Mouse (Mus musculus) v-Abl transformed pro-B cells (cell line): ENCODE measurements around the gene Uqcr10.
"Not testable (repeated sequence)": the region's sequence is repeated elsewhere in the genome, so short reads cannot be mapped to it uniquely, and the experiment has no call there.

Source experiments
- in situ Hi-C, 2 experiments: fragments of 400-800 bp; cut with MboI; formaldehyde crosslinking; loops; one replicate each; pipeline ENCODE4 v1.15.1; 2025; ENCODE audit not compliant: unreplicated experiment in 2 of 2

The Uqcr10 gene

DNA sequence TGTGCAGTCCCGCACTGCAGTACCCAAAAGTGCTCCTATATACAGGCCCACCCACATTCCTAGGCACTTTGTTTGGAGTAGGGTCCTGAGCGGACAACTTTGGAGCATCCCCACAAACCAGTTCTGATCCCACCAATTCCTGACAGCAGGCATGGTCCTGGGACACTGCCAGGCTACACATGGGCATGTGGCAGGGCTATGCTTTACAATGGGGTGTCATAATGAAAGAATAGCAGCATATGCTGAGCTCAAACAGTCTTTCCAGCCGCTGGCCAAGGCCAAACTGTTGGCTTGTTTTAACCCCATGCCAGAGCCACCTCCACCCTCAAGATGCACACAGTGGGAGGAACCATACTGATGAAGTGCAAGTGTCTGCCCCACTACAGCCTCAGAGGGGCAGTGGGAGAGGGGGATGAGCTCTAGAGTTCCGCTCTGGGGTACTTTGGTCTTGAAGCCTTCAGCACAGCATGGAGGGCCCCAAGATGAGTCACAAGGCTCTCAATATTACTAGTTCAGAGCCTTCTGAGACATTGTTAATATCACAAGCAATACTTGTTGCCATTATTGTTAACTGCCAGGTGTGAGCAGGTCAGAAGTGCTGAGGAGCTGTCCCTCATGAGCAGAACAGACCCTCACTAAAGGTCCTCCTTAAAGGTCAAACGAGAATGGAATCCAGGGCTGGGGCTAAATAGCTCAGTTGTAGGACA lies 12.5 kb upstream of the Uqcr10 start:
- in situ Hi-C loops, result no loop called here

DNA sequence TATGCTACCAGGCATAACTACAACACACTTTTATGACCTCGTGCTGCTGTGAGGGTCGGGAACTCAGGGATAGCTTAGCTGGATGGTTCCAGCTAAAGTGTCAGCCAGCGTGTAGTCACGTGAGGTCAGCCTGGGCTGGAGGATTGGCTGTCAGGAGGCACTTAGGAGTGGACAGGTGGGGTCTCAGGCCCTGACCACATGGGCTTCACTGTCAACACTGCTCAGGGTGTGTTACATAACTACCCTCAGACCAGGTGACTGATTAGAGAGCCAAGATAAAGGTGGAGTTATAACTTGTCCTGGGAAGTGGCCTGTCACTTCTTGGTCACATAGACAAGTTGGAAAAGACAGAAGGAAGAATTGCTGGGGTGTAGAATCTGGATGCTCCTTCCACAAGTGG lies 11.5 kb upstream of the Uqcr10 start:
- in situ Hi-C loops, result no loop called here

DNA sequence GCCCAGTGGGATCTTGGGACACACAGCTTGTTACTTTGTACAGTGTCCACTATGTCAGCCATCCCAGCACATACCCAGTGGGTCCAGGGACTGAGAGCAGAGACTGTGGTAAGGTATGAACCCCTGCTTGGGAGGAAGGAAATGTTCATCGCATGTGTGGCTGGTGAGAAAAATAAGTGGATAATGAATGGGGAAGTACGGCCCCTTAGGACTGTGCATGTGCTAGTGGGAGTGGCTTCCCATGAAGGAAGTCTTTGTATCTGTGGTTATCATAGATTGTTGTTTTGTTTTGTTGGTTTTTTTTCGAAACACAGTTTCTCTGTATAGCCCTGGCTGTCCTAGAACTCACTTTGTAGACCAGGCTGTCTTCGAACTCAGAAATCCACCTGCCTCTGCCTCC lies 10.6 kb upstream of the Uqcr10 start:
- in situ Hi-C loops, result no loop called here

DNA sequence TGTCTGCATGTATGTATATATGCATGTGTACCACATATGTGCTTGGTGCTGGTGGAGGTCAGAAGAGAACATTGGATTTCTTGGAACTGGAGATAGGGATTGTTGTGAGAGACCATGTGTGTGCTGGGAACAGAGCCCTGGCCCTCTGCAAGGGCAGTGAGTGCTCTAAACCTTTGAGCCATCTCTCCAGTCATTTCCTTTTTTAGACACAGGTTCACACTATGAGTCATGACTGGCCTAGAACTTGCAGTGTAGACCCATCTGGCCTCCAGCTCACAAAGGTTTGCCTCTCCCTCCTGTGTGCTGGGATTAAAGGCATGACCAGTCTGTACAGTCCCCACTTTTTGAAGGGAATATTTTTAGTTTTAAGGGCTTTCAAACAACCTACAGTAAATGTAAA lies 8.7 kb upstream of the Uqcr10 start:
- in situ Hi-C loops, result no loop called here

DNA sequence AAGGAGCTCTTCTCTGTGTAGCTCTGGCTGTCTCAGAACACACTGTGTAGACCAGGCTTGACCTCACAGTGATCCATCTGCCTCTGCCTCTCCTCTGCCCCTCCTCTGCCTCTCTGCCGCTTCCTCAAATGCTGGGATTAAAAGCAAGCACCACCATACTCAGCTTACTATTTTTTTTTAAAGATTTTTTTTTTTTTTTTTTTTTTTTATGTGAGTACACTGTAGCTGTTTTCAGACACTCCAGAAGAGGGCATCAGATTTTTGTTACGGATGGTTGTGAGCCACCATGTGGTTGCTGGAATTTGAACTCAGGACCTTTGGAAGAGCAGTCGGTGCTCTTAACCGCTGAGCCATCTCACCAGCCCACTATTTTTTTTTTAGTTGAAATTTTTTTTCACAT lies 6.0 kb upstream of the Uqcr10 start:
- in situ Hi-C loops, result not testable (repeated sequence)

DNA sequence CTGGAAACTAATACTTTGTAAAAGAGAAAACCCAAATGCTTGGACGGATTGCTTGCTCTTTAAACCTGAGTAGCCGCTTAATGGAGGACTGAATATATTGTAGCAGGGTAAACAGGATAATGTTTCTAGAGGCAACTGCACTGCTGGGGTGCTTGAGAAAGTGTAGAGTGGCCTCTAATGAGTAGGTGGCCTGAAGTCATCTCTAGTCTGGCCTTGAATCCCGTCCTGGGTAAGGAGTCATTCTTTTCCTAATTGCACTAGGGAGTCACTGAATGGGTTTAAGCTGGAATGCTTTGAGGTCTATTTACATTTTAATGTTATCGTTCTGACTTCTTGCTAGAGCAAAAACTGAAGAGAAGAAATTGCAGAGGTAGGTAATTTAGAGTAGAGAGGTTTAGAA lies 1.0 kb upstream of the Uqcr10 start:
- in situ Hi-C loops, result no loop called here

DNA sequence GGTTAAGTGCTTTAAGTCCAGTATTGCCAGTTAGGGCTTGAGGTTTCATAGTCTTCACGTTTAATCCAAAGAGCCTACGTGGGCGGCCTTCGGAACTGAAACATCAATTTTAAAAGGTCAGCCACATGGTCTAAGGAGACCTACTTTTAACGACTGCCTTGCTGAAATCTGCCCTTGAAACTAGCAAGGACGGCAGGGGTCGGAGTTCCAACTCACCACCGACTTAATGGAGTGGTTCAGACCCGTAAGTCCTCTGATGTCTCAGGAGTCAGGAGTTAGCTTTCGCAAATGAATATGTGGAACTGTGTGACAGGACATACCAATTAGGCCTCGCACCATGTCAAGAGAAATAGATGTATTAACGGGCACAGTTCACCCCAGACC lies 462 bp downstream of the Uqcr10 start:
- in situ Hi-C loops, result no loop called here

DNA sequence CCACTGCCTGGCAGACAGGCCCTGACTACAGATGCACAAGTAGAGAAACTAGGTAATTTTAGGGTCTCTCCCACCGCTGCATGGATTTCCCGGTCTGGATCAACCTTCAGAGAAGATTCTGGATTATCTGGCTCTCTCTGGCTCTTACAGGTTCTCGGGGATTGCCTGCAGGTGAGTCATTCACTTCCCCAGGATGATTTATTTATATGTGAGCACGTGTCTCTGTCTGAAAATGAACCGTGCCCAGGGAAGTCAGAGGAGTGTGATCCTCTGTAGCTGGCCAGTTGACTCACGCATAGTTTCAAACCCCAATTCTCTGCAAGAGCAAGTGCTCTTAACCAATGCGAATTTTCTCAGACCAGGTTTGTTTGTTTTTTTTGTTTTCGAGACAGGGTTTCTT lies 3.4 kb downstream of the Uqcr10 start:
- in situ Hi-C loops, result no loop called here

DNA sequence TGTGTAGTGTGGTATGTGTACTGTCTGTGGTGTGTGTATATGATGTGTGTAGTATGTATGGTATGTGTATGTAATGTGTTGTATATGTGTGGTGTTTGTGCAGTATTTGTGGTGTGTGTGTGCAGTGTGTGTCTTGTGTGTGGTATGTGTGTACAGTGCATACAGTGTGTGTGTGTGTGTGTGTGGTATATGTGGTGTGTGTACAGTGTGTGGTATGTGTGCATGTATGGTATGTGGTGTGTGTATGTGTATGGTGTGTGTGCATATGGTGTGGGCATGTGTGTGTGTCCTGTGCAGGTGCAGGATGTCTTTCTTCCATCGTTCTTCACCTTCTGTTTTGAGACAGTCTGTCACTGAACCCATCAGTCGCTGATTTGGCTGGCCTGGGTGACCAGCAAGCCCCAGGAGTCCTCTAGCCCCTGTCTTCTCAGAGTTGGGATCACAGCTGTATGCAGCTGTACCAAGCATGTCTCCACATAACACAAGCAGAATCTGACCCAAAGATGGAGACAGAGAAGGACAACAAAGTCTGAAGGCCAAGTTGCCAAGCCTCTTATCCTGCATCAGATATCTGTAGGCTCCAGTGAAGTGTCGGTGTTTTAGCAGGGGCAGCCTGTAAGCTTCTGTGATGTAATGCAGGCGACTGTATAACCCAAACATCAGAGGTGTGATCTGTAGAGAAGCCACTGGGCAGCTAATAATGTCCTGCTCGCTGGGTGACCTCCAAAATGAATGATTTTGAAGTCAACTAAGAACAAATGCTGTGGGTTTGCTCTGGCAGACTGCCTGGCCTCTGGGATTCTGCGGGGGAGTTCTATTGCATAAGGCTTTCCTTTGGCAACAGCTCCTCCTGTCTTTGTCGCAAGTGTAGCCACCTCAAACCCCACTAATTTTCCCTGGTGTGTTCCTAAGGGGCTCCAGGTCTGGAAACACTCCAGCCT lies 6.8 kb downstream of the Uqcr10 start:
- in situ Hi-C loops, result no loop called here

DNA sequence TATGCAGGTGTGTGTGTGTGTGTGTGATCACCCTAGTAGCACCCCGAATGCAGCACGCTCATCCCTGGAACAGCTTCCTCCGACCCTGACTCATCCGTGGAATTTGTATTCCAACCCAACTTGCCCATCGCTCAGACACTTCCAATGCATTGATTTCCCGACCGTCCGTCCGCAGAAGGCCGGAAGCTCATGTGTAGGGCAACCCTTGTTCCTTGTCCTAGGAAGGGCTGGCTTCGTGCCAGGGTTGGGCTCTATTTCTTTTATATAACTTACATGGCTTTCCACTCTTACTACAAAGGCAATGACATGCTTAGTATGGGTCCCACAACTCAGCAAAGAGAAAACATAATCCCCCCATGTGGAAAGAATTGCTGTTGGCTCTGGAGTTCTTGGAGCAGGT lies 12.0 kb downstream of the Uqcr10 start:
- in situ Hi-C loops, result no loop called here

DNA sequence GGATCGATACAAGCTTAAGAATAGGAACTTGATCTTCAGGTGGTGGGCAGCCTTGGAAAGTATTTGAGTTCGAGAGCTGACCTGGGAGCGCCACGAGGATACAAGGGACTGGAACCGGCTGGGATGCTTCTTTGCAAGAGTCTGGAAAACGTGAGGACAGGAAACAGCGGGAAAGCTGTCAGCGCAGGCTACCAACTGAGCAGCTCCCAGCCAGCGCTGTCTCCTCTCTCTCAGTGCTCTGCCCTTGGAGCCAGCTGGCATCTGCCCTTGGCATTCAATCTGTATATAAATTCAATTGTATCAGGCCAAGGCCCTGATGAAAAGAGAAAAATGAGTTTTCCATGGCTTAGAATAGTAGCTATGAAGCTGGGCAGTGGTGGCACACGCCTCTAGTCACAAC lies 12.9 kb downstream of the Uqcr10 start:
- in situ Hi-C loops, result no loop called here

DNA sequence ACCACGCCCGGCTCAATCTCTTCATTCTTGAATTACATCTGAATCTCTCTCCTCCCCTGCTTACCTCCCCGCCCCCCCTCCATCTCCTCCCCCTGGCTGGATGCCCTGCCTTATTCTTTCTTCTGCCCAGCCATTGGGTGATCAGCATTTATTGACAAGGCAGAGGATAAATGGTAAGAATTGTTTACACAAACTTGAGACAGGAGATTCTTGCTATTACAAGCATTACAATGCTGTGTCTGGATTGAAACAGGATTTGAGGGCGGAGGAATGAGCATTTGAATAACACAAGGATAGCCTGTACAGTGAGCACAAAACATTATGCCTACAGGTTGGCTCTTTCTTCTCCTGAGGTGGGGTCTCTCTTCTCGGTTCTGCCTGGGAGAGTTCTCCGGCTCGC lies 13.8 kb downstream of the Uqcr10 start:
- in situ Hi-C loops, result no loop called here

DNA sequence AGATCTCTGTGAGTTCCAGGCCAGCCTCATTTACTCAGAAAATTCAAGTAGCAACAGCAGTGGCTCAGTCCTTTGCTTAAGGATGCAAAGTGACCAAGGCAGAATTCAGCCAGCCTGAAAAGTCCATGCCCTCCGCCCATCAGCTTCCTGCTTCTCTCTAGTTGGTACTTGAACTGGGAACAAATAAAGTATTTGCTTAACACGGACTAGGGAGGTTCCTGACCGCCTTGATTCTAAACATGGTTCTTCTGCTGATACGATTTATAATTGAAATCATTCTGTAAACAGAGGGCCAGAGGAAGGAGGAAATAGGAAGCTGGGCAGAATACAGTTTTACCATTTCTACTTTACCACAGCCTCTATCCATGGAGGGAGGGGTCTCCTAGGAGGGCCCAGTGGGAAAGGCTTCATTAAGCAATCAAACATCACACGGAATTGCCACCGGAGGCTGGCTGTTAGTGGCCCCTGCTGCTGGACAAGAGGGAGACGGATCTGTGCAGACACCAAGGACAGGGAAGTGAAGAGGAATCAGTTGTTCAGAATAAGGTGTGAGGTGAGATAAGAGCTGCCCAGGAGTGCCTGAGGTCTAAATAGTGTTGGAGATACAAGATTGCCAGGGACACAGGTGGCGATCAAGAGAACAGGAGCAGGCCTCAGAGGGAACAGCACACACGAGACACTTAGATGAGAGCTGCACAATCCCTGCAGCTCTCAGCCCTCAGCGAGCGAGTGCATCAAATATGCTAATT lies 15.3 kb downstream of the Uqcr10 start:
- in situ Hi-C loops, result no loop called here

DNA sequence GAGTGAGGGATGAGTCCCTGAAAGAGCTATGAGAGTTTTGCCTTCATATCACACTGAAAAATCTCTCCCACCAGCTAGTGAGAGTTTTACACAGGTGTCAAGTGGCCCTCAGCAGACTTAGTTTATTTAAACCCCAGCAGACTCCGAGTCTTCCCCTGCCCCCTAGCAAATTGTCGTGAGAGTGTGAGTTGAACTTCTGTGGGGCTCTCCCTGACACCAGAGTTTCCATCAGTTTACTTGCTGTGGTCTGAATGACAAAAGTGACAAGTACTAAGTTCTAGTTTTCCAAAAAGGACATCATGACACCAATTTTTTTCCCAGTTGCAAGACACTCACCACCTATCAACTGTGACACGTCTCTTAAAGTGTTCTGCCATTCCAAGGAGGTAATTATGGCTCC lies 16.3 kb downstream of the Uqcr10 start:
- in situ Hi-C loops, result no loop called here

DNA sequence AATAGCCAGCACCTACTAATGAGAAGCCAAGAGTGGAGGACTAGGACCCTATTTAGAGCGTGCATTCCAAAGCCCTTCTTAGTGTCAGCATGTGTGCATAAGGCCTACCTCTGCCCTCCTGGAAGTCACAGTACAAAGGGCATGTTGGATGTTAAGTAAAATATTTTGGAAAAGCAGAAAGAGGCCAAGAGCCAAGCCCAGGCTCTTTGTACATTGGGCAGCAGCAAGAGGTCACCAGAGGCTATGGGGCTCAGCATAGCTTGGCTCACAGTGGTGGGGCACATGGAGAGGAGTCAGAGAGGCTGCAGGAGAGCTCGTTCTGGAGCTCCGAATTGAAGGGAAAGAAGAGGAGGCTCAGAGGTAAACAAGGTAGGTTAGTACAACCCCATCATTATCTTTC lies 17.1 kb downstream of the Uqcr10 start:
- in situ Hi-C loops, result no loop called here

DNA sequence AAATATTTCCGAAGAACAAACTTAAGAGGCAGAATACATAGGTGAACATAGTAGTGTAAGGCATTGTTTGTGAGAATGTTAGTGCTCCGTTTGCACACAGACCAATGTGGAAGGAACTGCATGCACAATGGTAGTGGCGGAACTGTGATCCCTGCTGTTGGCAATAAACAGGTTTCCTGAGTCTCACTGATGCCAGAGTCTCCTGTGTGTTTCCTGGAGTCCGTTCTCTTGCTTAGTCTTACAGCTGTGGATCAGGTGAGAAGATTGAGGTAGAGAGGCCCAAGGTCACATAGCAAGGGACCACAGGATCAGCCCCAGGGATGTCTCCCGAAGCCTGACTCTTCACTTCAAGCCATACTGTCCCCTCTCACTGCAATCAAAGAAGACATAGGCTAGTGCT lies 18.6 kb downstream of the Uqcr10 start:
- in situ Hi-C loops, result no loop called here

DNA sequence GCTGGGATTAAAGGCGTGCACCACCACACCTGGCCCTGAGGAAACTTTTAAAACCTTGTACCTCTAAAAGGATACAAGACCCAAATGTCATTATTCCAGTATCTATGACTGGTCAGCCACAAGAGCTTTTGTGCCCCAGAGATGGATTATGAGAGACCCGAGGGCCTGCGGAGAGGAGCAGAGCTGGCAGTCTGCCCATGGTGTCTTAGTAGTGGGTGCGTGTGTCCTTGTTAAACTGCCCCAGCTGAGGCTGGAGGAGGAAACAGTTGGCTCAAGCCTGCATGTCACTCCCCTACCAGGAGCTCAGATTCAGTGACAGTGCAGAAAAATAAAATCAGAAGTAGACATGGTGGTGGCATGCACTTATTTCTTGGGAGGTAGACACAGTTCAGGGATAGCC lies 19.1 kb downstream of the Uqcr10 start:
- in situ Hi-C loops, result no loop called here

DNA sequence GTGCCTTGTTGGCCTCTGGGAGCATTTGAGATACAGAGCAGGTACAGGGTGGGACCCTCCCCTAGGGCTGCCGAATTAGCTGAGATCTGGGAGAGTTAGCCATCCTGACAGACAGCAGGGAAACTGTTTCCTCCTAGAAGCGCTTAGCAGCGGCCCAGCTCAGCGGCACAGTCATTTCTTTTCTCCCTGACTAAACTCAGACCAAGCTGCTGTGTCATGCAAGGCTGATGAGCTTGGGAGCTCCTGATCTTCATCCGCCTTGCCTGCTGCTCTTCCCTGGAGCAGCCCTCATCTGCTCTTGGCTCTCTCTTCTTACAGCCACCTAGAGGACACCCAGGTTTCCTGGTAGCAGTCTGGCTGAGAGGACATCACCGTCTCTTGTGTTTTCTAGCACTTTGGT lies 20.0 kb downstream of the Uqcr10 start:
- in situ Hi-C loops, result no loop called here

DNA sequence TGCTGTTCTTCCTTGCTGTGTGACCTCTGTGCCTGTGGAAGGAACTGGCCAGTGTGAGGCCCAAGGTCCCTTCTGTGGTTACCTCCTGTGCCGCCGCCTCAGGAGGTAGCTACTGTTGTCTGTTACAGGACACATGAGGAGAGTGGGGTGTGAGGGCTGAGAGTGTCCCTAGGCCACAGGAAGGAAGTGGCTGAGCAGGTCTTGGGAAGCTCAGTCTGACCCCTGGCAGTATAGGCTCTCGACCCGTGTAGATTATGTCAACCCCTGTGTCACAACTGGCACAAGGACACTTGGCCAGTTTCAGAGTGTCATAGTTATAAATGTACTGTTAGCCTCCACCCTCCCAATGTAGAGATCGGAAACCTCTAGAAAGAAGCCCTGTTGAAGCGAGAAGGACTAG lies 20.6 kb downstream of the Uqcr10 start:
- in situ Hi-C loops, result no loop called here

DNA sequence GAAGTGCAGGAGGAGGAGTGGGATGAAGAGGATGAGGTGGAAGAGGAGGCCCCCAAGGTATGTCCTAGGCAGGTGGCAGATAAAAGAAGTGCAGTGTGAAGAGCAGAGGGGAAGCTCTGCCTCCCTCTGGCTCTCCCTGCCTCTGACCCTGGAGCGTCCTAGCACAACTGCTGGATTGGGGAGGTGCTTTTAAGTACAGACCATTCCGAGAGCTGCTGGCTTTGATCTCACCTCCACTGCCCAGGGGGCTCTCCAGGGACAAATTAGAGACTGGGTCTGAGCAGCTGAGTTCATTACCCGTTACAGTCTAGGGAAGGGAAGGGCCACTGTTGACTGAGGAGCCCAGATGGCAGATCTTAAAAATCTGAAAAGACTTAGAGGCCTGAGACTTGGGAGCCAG lies 24.0 kb downstream of the Uqcr10 start:
- in situ Hi-C loops, result no loop called here

DNA sequence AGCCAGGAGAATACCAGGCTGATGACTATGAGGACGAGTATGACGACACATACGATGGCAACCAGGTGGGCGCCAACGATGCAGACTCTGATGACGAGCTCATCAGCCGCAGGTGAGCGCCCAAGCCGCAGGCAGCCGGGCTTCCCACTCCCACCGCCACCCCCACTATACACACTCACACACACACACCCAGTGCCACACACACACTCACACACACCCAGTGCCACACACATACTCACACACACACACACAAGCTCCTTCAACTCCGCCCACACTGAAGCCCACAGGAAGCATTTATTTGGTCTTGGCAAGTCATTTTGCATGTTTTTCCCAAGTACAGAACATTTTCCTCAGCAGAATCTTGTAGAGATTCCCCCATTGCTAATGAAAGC lies 24.7 kb downstream of the Uqcr10 start:
- in situ Hi-C loops, result no loop called here
